Mouse (Mus musculus) cerebellum, postnatal 36 days (tissue): Measurements from ENCODE around the gene Tuba1a.

Source experiments
- DNase-seq, 2 experiments: peaks; one replicate each; pipeline ENCODE4 v3.0.0; 2021 to 2022; ENCODE audit warnings: mixed read lengths in 2 of 2

The Tuba1a gene

DNA sequence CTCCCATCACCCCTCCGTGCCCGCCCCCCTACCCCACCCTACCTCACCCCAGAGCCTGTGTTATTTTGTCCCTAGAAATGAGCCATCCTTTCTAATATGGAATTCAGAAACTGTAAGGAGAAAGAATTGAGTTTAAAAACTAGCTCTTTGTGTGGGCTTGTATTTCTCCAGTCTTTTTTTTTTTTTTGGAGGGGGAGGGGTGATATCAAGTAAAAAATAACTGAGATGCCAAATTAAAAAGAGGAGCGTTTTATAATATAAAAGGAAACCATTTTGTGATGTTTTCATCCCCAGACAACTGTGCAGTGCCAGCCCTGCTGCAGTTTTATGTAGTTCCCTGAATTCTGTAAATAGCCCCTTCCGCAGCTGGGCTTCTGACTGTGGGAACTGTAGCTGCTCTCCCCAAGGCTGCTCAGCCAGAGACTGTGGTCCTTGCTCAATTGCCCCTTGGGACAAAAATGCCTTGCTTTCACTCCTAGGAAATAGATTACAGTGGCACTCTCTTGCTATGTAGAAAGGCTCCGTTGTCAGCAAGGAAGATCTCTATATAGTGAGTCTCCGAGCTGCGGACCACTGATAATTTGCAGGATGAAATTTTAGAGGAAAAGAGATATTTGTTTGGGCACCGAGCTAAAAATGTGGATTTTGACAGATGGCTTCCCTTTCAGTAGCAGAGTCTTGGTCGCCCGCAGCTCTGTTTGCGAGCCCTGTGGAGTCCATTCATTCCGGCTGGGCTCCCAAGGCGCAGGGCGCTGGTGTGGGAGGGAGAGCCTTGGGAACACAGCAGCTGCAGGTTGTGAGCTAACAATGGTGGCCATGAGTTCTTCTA is 1.1 kb upstream of the Tuba1a start:
- peak; percentile 58 to 62 for DNase-seq

GRCm38 (mm10) chr15:98952751-98953400 is 627 bp downstream of the Tuba1a start:
- peak in 1 of 2 experiments; percentile 72 for DNase-seq

GRCm38 (mm10) chr15:98952063-98952455 is 1.4 kb downstream of the Tuba1a start:
- DNase-seq, result peak in 1 of 2 experiments; percentile 24

DNA sequence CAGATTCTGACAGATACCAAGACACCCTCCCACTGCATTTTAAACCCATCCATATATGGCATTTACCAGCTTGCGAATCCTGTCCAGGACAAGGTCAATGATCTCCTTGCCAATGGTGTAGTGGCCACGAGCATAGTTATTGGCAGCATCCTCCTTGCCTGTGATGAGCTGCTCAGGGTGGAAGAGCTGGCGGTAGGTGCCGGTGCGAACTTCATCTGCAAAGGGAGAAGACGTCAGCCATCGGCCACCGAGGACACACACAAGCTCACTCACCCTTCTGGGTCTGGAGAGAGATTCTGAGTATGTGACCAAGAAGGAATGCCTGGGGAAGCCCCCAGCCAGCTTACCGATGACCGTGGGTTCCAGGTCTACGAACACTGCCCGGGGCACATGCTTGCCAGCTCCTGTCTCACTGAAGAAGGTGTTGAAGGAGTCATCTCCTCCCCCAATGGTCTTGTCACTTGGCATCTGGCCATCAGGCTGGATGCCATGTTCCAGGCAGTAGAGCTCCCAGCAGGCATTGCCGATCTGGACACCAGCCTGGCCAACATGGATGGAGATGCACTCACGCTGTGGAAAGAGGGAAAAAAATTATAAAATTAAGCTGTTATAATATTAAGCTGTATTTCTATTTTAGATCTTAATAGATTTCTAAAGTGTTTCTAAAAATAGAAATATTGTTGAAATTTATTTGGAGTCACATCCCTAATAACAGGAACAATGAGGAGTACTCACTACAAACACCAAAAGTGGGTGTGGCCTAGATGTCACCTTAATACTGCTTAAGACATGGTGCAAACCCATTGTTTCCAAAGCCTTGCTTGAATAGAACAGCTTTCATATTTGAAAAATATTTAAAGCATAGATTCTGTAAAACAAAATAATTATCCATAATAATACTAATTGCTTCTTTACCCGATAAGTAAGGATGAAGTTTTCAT is 2.1 kb downstream of the Tuba1a start:
- DNase-seq, result peak in 1 of 2 experiments; percentile 43

GRCm38 (mm10) chr15:98949607-98949892 is 4.0 kb downstream of the Tuba1a start:
- DNase-seq, result peak in 1 of 2 experiments; percentile 16

- no peak for DNase-seq
Measured at GRCm38 (mm10) chr15:98948857-98949606, 4.5 kb downstream of the Tuba1a start.

DNA sequence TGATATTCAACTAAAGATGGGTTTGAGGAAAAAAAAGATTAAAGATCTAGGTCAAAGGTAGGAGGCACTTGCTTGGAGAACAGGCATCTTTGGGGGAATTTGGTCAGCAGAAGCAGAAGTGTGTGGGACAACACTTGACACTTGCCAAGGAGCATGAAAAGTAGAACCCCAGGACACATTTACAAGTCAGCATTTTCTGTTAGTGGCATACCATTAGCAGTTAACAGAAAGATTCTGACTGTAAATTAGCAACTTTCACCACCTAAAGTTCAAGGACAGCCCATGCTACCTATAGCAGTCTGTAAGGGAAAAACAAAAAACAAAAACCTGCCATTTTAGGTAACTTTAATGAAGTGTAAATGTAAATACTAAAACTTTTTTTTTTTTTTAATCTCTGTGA is 5.1 kb downstream of the Tuba1a start:
- no peak for DNase-seq

- no peak for DNase-seq
Measured at GRCm38 (mm10) chr15:98947884-98948283, 5.6 kb downstream of the Tuba1a start.

DNA sequence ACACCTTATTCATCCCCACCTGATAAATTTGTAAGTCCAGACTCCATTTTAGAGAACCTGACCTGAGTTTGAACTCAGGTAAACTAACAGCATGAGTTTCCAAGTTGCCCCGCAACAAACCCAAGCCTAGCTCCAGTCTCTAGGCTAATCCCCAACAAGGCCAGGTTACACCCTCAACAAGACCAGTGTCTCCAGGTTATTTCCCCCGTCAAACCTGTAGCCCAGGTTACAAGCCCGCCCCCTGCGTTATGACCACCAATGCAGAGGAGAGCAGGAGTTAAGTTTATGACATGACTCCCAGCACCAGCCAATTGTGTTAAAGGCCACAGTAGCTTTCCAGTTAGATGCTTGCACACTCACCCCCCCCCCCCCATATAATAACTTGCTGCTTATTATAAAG is 10.4 kb downstream of the Tuba1a start:
- no peak for DNase-seq

- no peak for DNase-seq
Measured at GRCm38 (mm10) chr15:98942081-98942480, 11.4 kb downstream of the Tuba1a start.

DNA sequence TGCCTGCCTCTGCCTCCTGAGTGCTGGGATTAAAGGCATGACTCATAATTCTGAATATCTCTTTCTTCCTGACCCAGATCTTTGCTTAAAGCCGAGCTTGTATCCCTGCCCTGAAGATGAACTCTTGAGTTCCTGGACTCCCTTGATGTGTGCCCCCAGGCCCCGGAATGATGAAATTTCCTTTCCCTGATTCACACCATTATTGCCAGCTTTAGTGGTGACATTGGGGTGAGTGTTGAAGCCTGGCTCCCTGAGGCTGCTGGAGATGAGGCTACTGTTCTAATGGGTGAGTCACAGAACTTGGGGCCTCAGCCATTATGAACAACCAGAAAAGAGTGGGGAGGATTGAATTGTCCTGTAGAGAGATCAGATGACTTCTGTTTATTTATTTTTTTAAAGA is 12.0 kb downstream of the Tuba1a start:
- DNase-seq, result no peak

DNA sequence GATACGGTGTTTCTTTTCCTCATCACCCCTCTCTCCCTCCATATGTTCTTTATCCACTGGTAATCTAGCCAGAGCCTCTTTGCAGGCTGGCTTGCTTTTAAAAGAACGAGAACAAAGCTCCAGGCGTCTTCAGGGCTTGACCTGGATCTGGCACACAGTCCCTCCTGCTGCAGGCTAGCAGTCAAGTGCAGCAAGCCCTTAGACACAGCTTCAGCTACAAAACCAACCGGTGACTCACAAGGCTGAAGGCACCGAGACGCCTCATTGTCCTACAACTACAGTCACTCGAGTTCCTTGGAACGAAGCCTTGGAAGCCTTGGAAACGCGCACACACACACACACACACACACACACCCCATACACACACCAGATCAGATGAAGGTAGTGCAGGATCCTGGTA is 12.7 kb downstream of the Tuba1a start:
- peak; percentile 32 to 52 for DNase-seq

- DNase-seq, result peak; percentile 91 to 93
Measured at GRCm38 (mm10) chr15:98934217-98934839, 19.2 kb downstream of the Tuba1a start, which contains the start of gene Tuba1b. TSS of gene Tuba1b (minus strand) at chr15:98934565.

DNA sequence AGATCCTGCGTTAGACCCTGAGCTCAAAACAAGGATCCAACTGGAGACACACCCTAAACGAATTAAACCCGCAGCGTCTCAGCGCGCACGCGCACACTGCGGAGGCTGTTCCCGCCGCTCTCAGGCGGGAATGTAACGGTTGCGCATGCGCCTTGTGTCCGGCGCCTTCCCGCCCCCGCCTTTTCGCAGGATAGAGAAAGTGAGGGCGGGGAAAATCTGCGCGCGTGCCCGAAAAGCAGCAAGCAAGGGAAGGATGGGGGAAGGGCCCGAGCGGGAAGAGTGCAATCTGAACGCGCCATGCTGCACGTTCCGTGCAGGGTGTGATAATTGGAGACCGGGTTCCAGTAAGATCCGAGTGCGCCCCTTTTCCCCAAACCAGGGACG is 19.7 kb downstream of the Tuba1a start:
- DNase-seq, result peak; percentile 96 to 98

- DNase-seq, result peak; percentile 47 to 57
Measured at GRCm38 (mm10) chr15:98933004-98933671, 20.4 kb downstream of the Tuba1a start.

DNA sequence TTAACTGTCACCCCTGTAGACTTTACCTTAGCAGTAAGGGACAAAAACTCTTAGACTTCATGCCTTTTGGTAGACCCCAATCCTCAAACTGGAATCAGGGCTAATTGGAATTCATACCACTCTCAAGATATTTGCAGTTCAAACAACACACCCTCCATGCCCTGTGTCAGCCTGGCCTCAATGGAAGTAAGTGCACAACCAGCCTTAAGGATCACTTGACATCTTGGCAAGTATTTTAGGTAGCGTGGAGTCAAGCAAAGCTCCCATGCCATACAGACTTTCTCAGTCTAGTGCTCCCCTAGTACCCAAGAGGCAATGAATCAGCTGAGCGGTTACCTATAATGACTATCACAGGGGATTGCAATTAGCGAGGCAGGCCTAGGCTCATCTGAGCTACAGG is 22.5 kb downstream of the Tuba1a start:
- no peak for DNase-seq

- no peak for DNase-seq
Measured at GRCm38 (mm10) chr15:98930017-98930734, 23.3 kb downstream of the Tuba1a start.

GRCm38 (mm10) chr15:98928598-98929240 is 24.8 kb downstream of the Tuba1a start:
- peak; percentile 79 to 85 for DNase-seq

DNA sequence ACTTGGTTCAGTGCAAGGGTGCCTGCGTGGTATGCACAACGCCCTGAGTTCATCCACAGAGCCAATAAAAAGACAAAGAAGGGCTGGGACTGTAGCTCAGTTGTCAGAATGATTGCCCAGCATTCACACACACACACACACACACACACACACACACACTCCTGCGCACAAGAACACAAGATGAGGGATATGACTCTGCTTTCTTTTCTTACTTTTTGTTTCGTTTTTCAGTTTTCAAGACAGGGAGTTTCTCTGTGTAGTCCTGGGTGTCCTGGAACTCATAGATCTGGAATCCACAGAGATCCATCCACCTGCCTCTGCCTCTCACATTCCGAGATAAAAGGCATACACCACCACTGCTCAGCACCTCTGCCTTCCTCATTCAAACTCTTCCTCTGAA is 25.9 kb downstream of the Tuba1a start:
- DNase-seq, result no peak

DNA sequence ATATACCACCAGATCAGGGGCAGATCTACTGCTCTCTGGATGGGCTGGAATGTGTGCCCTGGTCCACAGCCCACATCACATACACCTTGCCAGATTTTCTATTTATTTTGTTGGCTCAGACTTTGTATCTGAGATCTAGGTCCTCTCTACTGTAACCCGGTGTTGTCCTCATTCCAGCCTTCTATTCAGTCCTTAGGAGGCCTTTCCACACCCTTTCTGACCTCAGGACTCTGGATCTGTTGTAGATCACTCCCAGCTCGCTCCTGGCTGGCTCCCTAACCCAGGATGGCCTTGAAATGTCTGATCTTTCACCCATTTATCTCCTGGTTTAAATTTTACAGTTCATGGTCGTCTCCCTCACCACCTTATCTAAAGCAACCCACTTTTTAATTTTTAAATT is 28.8 kb downstream of the Tuba1a start:
- DNase-seq, result no peak
